In genomic region chr9:26649506-26649905, GRCm38 (mm10) we compare ENCODE assay signal across 16 mouse cellular contexts.
A peak's percentile ranks its signal among the peaks of the same experiment; 100 is the strongest.
DNase-seq lines count a peak whose midpoint lies in the region.
"Had no signal": no experiment of that assay in that cellular context is flagged by ENCODE, and none has a peak within 500 bp of the region (broad histone marks: within the 10 kb centered on the region; RNA-seq: fewer than 3 reads in every experiment).

No protein-coding gene starts in this region.

- peak; percentile 25 for DNase-seq in layer of hippocampus, adult 11-12 months (ENCODE audit: low spot score)
- no peak for DNase-seq in layer of hippocampus, postnatal 36 days
- DNase-seq in left cerebral cortex, postnatal 36 days (ENCODE audit: low spot score in 2 of 2) = peak; percentile 26 to 46
- DNase-seq in left cerebral cortex, postnatal 10 days (ENCODE audit: extremely low spot score in 1 of 2, low spot score in 2 of 2) = no peak
- DNase-seq in brain, adult 2 months (ENCODE audit: low read depth, low spot score) = peak; percentile 60
- DNase-seq in right cerebral cortex, postnatal 25 days = peak; percentile 34
- no peak for DNase-seq in B cell, adult 2 months
- DNase-seq: adrenal gland, adult 2 months; adrenal gland, postnatal 14 days; cerebellum, adult 18-20 months; cerebellum, adult 9-10 months; cerebellum, postnatal 14 days; gastrocnemius, postnatal 25 days; heart, adult 18-20 months; heart, postnatal 10 days; heart, postnatal 36 days had no signal

- intact Hi-C loops in left cerebral cortex, postnatal 36 days (cut with DNase I) = no loop called here
- intact Hi-C loops in left cerebral cortex, postnatal 10 days (cut with DNase I) = loop anchor here (5.0 kb wide), 1 partner anchor 88 kb away; no protein-coding TSS in a partner anchor

Comparison
In these comparisons a context has a peak if more than half of its experiments do, and no peak if none do; other contexts are left out.
1. DNase-seq: peak in layer of hippocampus, adult 11-12 months (single experiment), left cerebral cortex, postnatal 36 days (2 of 2), brain, adult 2 months (single experiment) and right cerebral cortex, postnatal 25 days (single experiment); none in layer of hippocampus, postnatal 36 days (0 of 2), left cerebral cortex, postnatal 10 days (0 of 2) and B cell, adult 2 months (0 of 2).